Mouse (Mus musculus): ENCODE measurements around the gene Psg16.
"Not testable (repeated sequence)": the region's sequence is repeated elsewhere in the genome, so short reads cannot be mapped to it uniquely, and the experiment has no call there.

Psg16 gene

GRCm38 (mm10) chr7:17056081-17056581 lies 17.7 kb upstream of the Psg16 start:
- peak; percentile 91 for DNase-seq

GRCm38 (mm10) chr7:17056601-17057523 lies 17.0 kb upstream of the Psg16 start:
- DNase-seq: peak; percentile 61

- peak; percentile 90 for DNase-seq
These were observed 15.7 kb upstream of the Psg16 start for GRCm38 (mm10) chr7:17058071-17058689.

- peak; percentile 78 for DNase-seq
These were observed 14.9 kb upstream of the Psg16 start for GRCm38 (mm10) chr7:17058816-17059462.

- DNase-seq: no peak
These were observed 14.4 kb upstream of the Psg16 start for GRCm38 (mm10) chr7:17059463-17059844.

- DNase-seq: peak; percentile 99
These were observed 13.6 kb upstream of the Psg16 start for GRCm38 (mm10) chr7:17060031-17060781.

GRCm38 (mm10) chr7:17060782-17061605 lies 12.8 kb upstream of the Psg16 start:
- peak; percentile 71 for DNase-seq

GRCm38 (mm10) chr7:17062389-17062788 lies 11.5 kb upstream of the Psg16 start, which contains the start of gene Hif3a:
Gene Hif3a (minus strand): TSS chr7:17062427.
- DNase-seq: peak; percentile 84

GRCm38 (mm10) chr7:17062845-17063244 lies 11.0 kb upstream of the Psg16 start:
- DNase-seq: peak; percentile 43

GRCm38 (mm10) chr7:17065620-17066019 lies 8.2 kb upstream of the Psg16 start:
- DNase-seq: no peak

- DNase-seq: peak; percentile 92
These were observed 7.4 kb upstream of the Psg16 start for GRCm38 (mm10) chr7:17066412-17066811.

- DNase-seq: no peak
These were observed 6.8 kb upstream of the Psg16 start for GRCm38 (mm10) chr7:17067000-17067399.

GRCm38 (mm10) chr7:17067651-17068050 lies 6.2 kb upstream of the Psg16 start:
- DNase-seq: not testable (repeated sequence)

- no peak for DNase-seq
These were observed 332 bp upstream of the Psg16 start for GRCm38 (mm10) chr7:17073513-17073903.

GRCm38 (mm10) chr7:17076542-17076941 lies 2.7 kb downstream of the Psg16 start:
- no peak for DNase-seq

GRCm38 (mm10) chr7:17078076-17078654 lies 4.3 kb downstream of the Psg16 start:
- no peak for DNase-seq

GRCm38 (mm10) chr7:17082766-17083165 lies 8.9 kb downstream of the Psg16 start:
- DNase-seq: no peak

GRCm38 (mm10) chr7:17087731-17088130 lies 13.9 kb downstream of the Psg16 start:
- no peak for DNase-seq

GRCm38 (mm10) chr7:17090058-17090585 lies 16.3 kb downstream of the Psg16 start:
- DNase-seq: no peak

- DNase-seq: peak; percentile 19
These were observed 17.4 kb downstream of the Psg16 start for GRCm38 (mm10) chr7:17091280-17091679.

- not testable (repeated sequence) for DNase-seq
These were observed 27.8 kb downstream of the Psg16 start for GRCm38 (mm10) chr7:17101631-17102030.

Measured in lung, postnatal 14 days (tissue).